Mouse (Mus musculus): Measurements from ENCODE around the gene Nudt4.

Nudt4 gene

GRCm38 (mm10) chr10:95563851-95564845 lies at the start of gene Nudt4:
TSS of gene Nudt4 (minus strand) at chr10:95564146.
- peak; percentile 72 for DNase-seq (ENCODE audit: low read depth, low spot score)

GRCm38 (mm10) chr10:95611331-95611721 lies 47.4 kb upstream of the Nudt4 start:
- no peak for DNase-seq (ENCODE audit: low read depth, low spot score)

- no peak for DNase-seq (ENCODE audit: low read depth, low spot score)
These were observed 46.9 kb upstream of the Nudt4 start for GRCm38 (mm10) chr10:95610666-95611330.

- no peak for DNase-seq (ENCODE audit: low read depth, low spot score)
These were observed 41.1 kb upstream of the Nudt4 start for GRCm38 (mm10) chr10:95604979-95605613.

- no peak for DNase-seq (ENCODE audit: low read depth, low spot score)
These were observed 36.6 kb upstream of the Nudt4 start for GRCm38 (mm10) chr10:95600527-95600926.

- peak; percentile 71 for DNase-seq (ENCODE audit: low read depth, low spot score)
These were observed 35.8 kb upstream of the Nudt4 start for GRCm38 (mm10) chr10:95599740-95600139.

- DNase-seq (ENCODE audit: low read depth, low spot score) = no peak
These were observed 34.2 kb upstream of the Nudt4 start for GRCm38 (mm10) chr10:95598056-95598587.

DNA sequence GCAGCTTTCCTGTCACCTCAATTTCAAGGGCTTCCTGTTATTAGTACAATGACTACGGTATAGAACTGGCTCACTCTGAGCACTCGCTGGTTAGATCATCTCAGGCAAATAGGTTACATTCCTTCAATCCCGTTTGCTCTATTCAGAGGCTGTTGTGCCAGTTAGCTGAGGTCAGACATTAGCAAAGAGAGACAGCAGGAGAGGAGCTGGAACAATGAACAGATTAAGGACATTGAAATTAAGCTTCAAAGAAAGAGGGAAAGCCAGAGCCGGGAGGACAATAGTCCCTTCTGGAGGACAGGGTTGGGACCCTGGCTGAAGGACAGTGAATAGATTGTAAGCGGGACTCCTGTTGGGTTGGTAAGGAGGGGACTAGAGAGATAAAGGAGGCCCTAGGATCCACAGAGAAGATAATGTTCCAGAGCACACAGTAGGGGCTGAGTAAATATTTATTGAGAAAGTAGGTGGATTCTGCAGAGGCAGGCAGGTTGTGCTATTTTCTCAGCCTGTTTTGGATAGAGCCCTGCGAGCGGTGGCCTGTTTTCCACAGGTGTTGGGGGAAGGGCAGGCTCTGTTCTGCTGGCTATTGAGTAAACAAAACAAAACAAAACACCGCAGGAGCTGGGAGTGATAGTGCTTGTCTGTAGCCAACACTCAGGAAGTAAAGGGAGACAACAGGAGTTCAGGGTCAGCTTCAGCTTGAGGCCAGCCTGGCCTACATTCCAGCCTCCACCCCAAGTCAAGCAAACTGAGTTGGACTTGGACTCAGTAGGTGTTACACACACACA lies 32.1 kb upstream of the Nudt4 start:
- DNase-seq (ENCODE audit: low read depth, low spot score) = no peak

DNA sequence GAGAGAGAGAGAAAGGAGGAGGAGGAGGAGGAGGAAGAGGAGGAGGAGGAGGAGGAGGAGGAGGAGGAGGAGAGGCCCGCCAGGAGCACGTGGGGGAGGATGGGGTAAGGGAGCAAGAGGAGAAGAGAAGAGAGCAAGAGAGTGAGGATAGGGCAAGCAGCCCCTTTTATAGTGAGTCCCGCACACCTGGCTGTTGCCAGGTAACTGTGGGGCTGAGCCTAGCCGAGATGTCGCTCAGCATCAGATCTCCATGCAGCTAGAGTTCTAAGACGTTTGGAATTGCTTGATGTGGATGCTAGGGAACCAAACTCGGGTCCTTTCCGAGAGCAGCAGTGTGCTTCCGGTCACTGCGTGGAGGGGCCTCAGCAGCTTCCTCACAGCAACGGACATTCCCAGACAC lies 30.5 kb upstream of the Nudt4 start:
- DNase-seq (ENCODE audit: low read depth, low spot score) = no peak

DNA sequence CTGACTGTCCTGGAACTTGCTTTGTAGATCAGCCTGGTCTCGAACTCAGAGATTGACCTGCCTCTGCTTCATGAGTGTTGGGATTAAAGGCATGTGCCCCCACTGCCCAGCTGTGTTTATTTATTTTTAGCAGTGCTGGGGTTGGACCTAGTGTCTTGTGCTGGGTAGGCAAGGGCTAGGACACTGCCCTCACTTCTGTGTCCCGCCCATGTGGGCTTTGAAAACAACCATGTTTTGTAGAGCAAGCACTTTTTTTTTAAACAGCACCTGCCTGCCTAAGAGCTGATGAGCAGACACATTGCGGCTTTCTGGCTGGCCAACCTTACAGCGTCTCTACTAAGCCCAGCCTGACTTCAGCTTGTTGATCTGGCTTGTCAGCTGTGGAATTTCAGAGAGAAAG lies 27.3 kb upstream of the Nudt4 start:
- DNase-seq (ENCODE audit: low read depth, low spot score) = no peak

DNA sequence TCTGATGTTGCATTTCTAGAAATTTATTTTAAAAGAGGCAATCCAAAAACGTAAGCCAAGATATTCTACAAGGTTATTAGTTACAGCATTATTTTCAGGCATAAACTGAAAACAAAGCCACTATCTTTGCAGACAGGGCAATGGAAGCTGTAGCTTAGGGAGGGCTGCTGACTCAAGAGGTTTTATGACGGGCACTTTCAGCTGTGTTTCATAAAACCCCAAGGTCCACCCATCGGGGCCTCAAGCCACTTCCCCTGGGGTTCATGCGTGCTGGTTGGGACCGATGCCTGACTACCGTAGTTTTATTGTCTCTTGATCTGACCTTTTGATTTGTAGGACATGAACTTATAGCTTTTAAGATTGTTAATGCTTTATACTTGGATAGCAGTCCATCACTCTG lies 26.2 kb upstream of the Nudt4 start:
- no peak for DNase-seq (ENCODE audit: low read depth, low spot score)

- no peak for DNase-seq (ENCODE audit: low read depth, low spot score)
These were observed 25.2 kb upstream of the Nudt4 start for GRCm38 (mm10) chr10:95589196-95589595.

DNA sequence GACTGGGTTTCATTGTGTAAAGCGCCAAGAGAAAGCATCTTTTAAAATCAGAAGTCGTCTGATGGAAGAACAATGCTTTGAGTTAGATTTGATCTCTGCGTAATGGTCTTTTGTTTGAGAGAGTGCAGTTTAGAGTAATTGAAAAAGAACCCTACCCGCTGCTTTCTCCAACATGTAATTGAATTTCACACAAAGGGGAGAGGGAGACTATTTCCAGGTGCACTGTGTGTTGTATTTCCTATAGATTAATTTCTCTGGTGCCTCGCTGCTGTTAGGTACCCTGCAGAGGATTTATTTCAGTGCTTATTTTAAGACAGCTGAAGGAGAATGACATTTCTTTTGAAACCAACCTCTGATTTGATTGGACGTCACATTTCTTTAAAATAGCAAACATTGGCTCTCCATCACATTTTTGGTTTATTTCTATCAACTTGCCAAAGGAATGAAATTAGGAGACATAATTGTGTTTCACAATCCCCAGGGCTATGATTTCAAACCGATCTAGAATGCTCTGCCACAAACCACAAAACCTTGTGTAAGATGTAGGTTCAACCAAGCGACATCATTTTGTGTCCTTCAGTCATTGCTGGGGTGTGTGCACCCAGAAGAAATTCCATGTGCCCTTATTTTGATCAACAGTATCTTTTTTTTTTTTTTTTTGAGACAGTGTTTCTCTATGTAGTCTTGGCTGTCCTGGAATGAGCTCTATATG lies 23.7 kb upstream of the Nudt4 start:
- no peak for DNase-seq (ENCODE audit: low read depth, low spot score)

- DNase-seq (ENCODE audit: low read depth, low spot score) = no peak
These were observed 21.6 kb upstream of the Nudt4 start for GRCm38 (mm10) chr10:95585554-95585953.

GRCm38 (mm10) chr10:95577567-95577950 lies 13.6 kb upstream of the Nudt4 start:
- no peak for DNase-seq (ENCODE audit: low read depth, low spot score)

DNA sequence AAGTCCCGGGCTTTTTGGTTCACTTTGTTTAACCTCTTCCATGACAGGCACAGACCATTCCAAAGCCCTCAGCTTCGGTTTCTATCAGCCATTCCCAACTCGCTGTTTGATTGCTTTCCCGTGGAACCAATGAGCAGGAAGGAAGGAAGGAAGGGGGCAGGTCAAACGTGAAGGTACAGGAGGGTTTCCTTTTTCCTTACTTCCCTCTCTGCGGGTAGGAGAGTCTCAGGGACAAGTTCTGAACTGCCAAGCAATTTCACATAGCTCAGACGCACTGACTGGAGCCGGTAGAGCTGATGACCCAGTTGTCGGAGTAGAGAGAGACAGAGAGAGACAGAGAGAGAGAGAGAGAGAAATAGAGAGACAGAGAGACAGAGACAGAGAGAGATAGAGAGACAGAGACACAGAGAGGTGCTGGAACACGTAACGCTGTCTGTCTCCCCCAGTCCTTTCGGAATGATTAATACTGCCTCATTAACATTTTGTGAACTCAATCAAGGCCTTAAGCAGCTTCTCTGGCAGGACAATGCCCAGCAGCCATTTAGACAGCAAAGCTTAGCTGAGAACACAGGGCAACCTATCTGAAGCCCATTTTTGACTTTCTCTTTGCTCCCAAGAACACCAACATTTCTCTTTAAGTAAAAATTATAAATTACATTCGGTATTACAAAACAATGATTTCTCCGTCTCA lies 13.1 kb upstream of the Nudt4 start:
- no peak for DNase-seq (ENCODE audit: low read depth, low spot score)

DNA sequence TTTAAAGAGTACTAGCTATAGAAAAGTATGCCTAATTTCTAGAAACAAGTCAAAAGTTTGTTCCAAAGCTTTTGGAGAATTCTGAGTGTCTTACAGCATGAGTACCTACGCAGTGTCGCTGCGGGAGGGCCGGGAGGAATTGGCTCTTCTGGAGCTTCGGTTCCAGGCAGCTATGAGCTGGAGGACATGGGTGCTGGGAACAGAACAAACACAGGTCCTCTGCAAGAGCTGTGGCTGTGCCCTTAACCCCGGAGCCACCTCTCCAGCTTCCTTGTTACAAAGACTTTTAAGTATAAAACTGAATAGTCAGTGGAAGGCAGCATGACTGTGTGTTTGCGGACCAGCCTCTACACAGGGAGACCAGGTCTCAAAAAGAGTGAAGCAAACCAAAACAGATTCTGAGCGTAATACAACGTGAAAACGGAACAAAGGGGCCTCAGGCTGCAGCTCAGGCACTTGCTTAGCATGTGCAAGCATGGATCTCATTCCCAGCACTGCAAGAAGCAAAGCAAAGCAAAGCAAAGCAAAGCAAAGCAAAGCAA lies 12.0 kb upstream of the Nudt4 start:
- no peak for DNase-seq (ENCODE audit: low read depth, low spot score)

- DNase-seq (ENCODE audit: low read depth, low spot score) = no peak
These were observed 11.0 kb upstream of the Nudt4 start for GRCm38 (mm10) chr10:95574994-95575393.

- DNase-seq (ENCODE audit: low read depth, low spot score) = no peak
These were observed 5.5 kb upstream of the Nudt4 start for GRCm38 (mm10) chr10:95569441-95569840.

GRCm38 (mm10) chr10:95568016-95568415 lies 4.1 kb upstream of the Nudt4 start:
- no peak for DNase-seq (ENCODE audit: low read depth, low spot score)

All from telencephalon, adult 2 months (tissue).